Mouse (Mus musculus) G1E-ER4 (cell line): ENCODE data around the gene Ak2. TPM values are rescaled to one million over a fixed set of nuclear protein-coding genes. Genes with fewer than 3 reads are reported as not detected.

Experiments
- GATA1 ChIP-seq: IDR thresholded peaks from one replicate; pipeline ENCODE4 v1.8.0; 2012; ENCODE audit warnings: low read length, inconsistent platforms
- polyA plus RNA-seq: library from polyadenylated mRNA; stranded (reverse); fragments of >175 nt; gene quantifications from 2 replicates; pipeline ENCODE4 v1.2.3, GENCODE M21; 2012

The Ak2 gene
- polyA plus RNA-seq, 1 experiment, result 251 TPM

DNA sequence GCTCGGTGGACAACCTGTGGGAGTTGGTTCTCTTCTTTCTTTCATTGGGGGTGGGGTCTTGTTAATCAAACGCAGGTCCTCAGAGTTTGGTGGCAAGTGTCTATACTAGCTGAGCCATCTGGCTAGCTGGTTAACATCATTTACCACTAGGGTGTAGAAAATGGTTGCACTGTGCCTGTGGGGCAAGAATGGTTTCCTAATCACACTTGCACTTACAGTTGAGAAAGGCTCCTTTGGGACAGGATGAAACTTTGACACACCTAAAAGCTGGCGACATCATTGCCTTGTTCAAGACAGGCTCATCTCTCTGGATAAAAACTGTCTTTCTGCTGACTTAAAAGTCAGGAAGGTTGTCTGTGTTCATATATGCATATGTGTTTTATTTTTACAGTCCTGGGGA is 418 bp downstream of the Ak2 start:
- no peak for TF ChIP-seq GATA1

- no peak for TF ChIP-seq GATA1
Observed at GRCm38 (mm10) chr4:128993025-128993662, 1.4 kb downstream of the Ak2 start.

- no peak for TF ChIP-seq GATA1
Observed at GRCm38 (mm10) chr4:128993675-128994074, 1.9 kb downstream of the Ak2 start.

DNA sequence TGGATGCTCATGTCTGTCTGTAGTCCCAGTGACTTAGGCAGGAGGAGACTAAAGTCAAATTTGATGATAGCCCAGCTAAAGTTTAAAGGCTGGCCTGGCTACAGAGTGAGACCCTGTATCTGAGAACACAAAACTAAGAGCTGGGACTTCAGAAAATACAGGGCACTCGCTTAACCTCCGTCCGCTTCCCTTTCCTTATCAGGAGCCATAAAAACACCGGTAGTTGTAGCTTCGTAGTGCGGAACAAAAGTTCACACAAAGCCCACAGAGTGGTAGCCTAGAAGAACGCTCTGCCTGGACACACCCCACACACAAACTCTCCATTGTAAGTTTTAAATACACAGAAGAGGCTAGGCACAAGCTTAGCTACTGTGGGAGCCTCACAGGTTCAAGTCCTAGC is 3.5 kb downstream of the Ak2 start:
- TF ChIP-seq GATA1, result no peak

DNA sequence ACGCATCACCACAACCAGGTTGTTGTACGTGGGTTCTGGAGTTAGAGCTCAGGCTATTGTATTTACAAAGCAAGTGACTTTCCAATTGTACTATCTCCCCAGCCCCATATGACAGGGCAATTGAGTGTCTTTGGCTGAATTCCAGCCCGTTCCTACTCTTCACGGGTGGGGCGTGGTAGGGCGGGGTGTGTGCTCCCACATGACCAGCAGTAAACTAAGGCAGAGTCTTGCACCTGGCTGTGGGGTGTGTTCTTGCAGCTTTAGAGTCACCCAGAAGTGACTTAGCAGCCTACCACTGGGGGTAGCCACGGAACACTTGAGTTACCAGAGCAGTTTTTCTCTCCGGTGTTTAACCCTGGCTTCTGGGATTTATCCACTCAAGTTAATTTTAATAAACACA is 5.5 kb downstream of the Ak2 start:
- no peak for TF ChIP-seq GATA1

GRCm38 (mm10) chr4:128998401-128998800 is 6.6 kb downstream of the Ak2 start:
- TF ChIP-seq GATA1, result no peak

- TF ChIP-seq GATA1, result no peak
Observed at GRCm38 (mm10) chr4:129000786-129001185, 9.0 kb downstream of the Ak2 start.

GRCm38 (mm10) chr4:129003720-129004119 is 12.0 kb downstream of the Ak2 start:
- TF ChIP-seq GATA1, result no peak

GRCm38 (mm10) chr4:129008006-129008519 is 16.3 kb downstream of the Ak2 start:
- TF ChIP-seq GATA1, result no peak

GRCm38 (mm10) chr4:129008672-129009071 is 16.9 kb downstream of the Ak2 start:
- peak; percentile 32 for TF ChIP-seq GATA1

DNA sequence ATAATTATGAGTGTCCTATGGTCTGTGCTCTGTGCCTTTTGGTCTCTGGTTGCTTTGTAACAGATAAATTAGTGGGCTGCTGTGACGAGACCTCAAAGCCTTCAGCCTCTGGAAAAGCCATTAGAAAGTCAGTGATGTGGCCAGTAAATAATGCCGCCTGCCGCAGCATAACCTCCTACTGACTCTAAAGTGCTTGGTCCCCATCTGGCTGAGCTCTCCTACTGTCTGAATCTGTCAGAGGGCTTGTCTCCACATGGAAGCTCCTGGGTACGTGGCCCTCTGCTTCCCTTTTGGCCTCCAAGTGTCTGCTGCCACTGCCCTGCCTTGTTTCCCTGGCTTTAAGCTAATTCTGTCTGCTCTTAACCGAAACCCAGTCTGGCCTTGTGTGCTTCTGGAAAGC is 17.8 kb downstream of the Ak2 start:
- TF ChIP-seq GATA1, result no peak

DNA sequence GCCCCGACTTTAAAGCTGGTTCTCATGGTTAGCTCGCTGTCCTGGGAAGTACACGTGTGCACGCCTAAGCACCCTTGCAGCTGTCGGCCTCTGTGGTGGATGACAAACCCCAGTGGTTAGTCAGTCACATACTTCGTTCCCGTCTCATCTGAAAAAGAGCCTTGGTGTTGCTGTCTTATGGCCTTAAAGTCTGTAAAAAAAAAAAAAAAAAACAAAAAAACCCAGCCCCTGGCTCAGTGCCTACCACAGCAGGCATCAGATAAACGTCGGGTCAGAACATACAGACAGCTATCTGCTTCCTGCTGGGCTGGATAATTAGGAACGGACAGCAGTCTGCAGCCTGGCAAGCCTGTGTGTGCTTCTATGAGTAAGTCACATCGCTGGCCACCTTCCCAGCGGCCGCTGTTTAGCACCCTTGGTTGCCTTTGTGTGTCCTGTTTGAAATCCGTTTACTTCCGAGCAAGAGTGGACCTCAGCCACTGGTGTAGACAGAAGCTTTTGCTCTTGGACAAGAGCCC is 19.9 kb downstream of the Ak2 start:
- peak; percentile 53 for TF ChIP-seq GATA1

GRCm38 (mm10) chr4:129013151-129013864 is 21.6 kb downstream of the Ak2 start:
- no peak for TF ChIP-seq GATA1

DNA sequence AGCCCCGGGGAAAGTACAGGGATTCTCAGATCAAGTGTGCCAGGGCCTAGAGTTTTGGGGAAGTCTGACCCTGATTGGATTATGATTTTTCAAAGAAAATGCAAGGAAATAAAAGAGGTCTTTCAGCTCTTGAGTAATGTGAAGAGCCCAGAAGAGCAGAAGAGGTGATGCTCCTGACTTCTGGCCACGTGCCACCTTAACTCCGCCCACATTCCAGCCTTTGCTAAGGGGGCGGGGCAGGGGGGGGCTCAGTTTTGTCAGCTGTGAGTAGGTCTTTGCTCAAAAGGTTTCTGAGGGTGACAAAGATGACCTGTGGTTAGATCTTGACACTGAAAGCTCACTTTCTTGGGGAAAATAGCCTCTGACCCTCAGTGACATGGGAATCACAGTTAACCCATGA is 24.6 kb downstream of the Ak2 start:
- no peak for TF ChIP-seq GATA1

DNA sequence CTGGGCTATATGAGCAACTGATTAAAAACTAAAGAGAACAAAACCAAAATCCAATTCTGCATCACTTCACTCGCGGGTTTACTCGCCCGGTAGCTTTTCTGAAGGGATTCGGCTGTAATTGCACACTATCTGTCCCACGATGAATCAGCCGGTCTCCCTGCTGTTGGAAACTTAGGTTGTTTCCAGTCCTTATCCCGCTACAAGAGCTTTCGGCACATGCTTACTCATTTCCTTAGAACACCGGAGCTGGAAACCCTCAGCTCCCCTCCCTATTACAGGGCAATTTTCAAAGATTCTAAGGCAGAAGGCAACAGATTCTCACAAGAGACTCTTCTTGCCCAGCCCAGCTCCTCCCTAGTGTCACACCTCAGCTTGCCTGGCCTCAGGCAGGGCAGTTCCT is 25.4 kb downstream of the Ak2 start:
- TF ChIP-seq GATA1, result no peak

DNA sequence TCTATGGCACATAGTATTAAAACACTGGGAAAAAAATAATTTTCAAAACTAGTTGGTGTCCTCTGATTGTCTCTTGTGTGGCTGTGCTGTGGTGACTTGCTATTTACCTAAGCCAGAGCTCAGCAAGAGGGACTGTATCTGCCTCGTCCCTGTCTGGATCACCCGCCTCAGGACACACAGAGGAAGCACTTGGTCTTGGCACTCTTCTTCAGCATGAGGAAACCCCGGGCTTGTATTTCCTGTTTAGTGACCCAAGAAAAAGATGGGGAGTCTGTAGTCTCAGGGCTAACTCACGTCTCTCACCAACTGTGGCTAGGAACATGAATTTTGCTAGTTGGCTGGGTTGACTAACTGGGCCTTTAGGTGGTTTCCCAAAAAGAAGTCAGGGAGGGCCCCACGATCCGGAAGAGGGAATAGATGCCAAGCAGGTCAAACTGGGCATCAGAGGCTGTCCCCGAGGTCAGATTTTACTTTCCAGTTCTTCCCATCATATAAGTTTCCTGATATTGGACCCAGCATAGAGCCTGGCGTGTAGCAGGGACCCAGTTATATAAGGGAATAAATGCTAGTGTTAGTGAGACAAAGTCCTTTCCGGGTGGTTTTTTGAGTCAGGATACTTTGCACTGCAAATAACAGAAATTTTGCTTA is 27.2 kb downstream of the Ak2 start:
- TF ChIP-seq GATA1, result no peak
